Mouse (Mus musculus): Measurements from ENCODE around the gene Dctn5.
"Not testable (repeated sequence)": the region's sequence is repeated elsewhere in the genome, so short reads cannot be mapped to it uniquely, and the experiment has no call there.

Dctn5 gene

GRCm38 (mm10) chr7:122132497-122133337, at the start of gene Dctn5, which contains the start of gene Palb2:
Dctn5 (plus strand) TSS chr7:122133041.
Palb2 (minus strand) TSS chr7:122132985.
- in situ Hi-C loops (cut with MboI), result no loop called here

GRCm38 (mm10) chr7:122087195-122087982, 45.5 kb upstream of the Dctn5 start:
- in situ Hi-C loops (cut with MboI), result no loop called here

- in situ Hi-C loops (cut with MboI), result no loop called here
Observed at GRCm38 (mm10) chr7:122094564-122095330, 38.1 kb upstream of the Dctn5 start.

GRCm38 (mm10) chr7:122098009-122098408, 34.8 kb upstream of the Dctn5 start:
- in situ Hi-C loops (cut with MboI), result no loop called here

- in situ Hi-C loops (cut with MboI), result no loop called here
Observed at GRCm38 (mm10) chr7:122099222-122099621, 33.6 kb upstream of the Dctn5 start.

GRCm38 (mm10) chr7:122101014-122101746, 31.7 kb upstream of the Dctn5 start:
- in situ Hi-C loops (cut with MboI), result not testable (repeated sequence)

GRCm38 (mm10) chr7:122101747-122102244, 31.0 kb upstream of the Dctn5 start, which contains the start of gene Ndufab1:
Ndufab1 (minus strand) TSS chr7:122101886.
- in situ Hi-C loops (cut with MboI), result no loop called here

GRCm38 (mm10) chr7:122108206-122108605, 24.6 kb upstream of the Dctn5 start:
- in situ Hi-C loops (cut with MboI), result no loop called here

- in situ Hi-C loops (cut with MboI), result no loop called here
Observed at GRCm38 (mm10) chr7:122123518-122123917, 9.3 kb upstream of the Dctn5 start.

- in situ Hi-C loops (cut with MboI), result no loop called here
Observed at GRCm38 (mm10) chr7:122125636-122126035, 7.2 kb upstream of the Dctn5 start.

- in situ Hi-C loops (cut with MboI), result no loop called here
Observed at GRCm38 (mm10) chr7:122126946-122127345, 5.9 kb upstream of the Dctn5 start.

GRCm38 (mm10) chr7:122131834-122132233, 1.0 kb upstream of the Dctn5 start:
- in situ Hi-C loops (cut with MboI), result no loop called here

- in situ Hi-C loops (cut with MboI), result no loop called here
Observed at GRCm38 (mm10) chr7:122133338-122133625, 441 bp downstream of the Dctn5 start.

- in situ Hi-C loops (cut with MboI), result no loop called here
Observed at GRCm38 (mm10) chr7:122135070-122135469, 2.2 kb downstream of the Dctn5 start.

- in situ Hi-C loops (cut with MboI), result no loop called here
Observed at GRCm38 (mm10) chr7:122137071-122137470, 4.2 kb downstream of the Dctn5 start.

GRCm38 (mm10) chr7:122138190-122138589, 5.3 kb downstream of the Dctn5 start:
- in situ Hi-C loops (cut with MboI), result no loop called here

GRCm38 (mm10) chr7:122140991-122141390, 8.2 kb downstream of the Dctn5 start:
- in situ Hi-C loops (cut with MboI), result no loop called here

GRCm38 (mm10) chr7:122152473-122152872, 19.6 kb downstream of the Dctn5 start:
- in situ Hi-C loops (cut with MboI), result no loop called here

- in situ Hi-C loops (cut with MboI), result no loop called here
Observed at GRCm38 (mm10) chr7:122158488-122158887, 25.6 kb downstream of the Dctn5 start.

GRCm38 (mm10) chr7:122158915-122159902, 26.4 kb downstream of the Dctn5 start, which contains the start of gene Plk1:
Plk1 (plus strand) TSS chr7:122159439.
- in situ Hi-C loops (cut with MboI), result no loop called here

Data from mature B cell (primary cell).